Mouse (Mus musculus): ENCODE measurements around the gene Uqcr11.
A peak's percentile ranks its signal among the peaks of the same experiment; 100 is the strongest.

Gene Uqcr11

DNA sequence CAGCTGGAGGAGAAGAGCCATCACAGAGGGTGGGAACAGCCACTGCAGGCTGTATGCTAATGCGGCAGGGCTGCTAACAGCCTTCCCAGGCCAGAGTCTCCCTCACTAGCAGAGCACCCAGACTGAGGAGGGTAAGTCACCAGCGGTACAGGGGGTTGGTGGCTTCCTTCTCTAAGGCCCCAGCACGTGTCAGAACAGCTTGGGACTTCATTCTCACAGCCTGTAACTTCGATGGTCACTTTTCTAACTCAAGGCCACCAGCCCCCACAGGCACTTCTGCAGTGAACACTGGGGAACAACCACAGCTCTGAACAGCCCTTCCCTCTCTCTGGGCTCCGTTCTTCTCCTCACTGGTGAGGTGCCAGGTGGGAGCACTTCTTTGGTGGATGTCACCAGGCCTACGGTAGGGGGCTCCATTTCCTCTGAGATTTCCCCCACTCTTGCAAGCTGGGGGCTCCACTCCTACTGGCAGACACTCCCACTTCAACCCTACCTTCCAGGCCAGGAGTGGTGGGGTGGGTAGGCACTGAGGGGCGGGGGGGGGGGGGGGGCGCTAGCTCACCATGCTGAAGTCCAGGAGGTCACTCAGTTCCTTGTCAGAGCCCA is 23.8 kb upstream of the Uqcr11 start:
- DNase-seq, result no peak

DNA sequence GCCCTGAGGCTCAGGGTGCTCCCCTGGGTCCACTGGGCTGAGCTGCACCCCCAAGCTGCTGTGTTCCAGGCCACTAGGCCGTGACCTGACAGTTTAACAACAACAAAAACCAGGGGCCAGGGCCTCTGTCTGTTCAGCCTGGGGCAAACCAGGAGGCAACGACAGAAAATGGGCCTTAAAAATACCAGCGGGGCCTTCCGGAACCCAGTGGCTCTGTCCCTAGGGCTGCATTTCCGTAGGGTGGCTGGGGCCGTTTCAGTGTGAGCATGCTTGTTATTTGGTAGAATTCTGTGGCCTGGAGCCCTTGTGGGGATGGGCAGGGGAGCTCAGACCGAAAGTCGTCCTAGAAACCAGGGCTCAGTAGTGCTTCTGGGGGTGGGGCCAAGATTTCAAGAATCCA is 23.2 kb upstream of the Uqcr11 start:
- DNase-seq, result no peak

DNA sequence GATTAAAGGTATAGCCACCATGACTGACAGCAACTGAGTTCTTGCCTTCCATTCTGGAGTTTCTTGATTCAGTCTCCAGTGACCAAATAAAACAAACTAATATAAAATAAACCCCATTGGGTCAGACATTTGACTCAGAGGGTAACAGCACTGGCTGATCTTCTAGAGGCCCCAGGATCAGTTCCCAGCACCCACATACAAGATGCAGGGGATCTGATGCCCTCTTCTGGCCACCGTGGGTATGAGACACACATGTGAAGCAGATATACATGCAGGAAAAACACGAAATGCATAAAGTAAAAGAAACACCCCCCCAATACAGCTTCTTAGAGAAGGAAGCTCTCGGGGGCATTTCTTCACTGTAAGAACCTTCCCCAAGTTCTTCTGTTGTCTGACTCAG is 18.4 kb upstream of the Uqcr11 start:
- no peak for DNase-seq

DNA sequence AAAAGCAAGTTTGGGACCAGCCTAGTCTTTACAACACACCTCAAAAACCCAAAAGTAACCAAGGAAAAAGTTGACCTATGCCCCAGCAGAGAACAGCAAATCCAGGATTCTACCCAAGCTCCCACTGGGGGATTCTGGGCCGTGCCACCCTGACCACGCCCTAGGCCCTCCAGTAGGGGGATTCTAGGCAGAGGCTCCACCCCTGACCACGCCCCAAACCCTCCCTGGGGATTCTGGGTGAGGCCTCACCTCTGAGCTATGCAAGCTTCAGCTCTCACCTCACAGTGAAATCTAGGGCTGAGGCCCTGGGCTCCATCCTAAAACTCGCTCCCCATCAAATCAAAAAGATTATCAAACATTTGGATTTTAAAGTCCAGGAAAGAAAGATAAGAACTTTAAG is 16.9 kb upstream of the Uqcr11 start:
- no peak for DNase-seq

DNA sequence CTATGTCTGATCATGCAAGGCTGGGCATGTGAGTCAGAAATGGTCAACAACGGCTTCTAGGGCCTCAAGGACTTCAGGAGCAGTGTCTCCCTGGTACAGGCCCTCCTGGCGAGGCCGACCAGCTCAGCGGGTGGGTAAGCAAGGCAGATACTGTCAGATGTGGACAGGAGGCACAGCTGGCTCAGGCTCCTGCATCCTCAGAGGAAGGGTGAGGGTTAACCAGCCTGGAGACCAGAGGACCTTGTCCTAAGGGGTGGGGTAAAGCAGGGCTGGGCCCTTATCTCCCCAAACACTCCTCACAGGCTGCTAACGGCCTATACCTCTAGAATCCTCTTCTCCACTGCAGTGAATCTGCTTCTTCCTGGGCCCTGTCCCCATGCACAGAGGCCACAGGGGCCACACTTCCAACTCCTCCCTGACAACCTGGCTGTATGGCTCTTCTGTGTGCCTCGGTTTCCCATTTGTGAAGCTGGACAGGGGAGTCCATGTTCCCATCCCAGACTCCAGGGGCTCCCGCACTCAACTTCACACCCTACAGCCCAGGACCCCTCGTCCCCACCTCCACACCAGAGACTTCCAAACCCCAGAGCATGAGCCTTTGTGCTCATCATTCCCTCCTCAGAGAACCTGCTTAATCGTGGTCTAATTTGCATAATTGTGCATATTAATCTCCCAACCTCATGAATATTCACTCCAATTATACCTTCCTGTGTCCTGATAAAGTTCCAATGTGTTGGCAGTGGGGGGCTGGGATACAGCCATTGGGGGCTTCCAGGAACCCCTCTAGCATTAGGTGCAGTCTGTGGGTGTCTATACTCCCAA is 15.2 kb upstream of the Uqcr11 start:
- DNase-seq, result no peak

DNA sequence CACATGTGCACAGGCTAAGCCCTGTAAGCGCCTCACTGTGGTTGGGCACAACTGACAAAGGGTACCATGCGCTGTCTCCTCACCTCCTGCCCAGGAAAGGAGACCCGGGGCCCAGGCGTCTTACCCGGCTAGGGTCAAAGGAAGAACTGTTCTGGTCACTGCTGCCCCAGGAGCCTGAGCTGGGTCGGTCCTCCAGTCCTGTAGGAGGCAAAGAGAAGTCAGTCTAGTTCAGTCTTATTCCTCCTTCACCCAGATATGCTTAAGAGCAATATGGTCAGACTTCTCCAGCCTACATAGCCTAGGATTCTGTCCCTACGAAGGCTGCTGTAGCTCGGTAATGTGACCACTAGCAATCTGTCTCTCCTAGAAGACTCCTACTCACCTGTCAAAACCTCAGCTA is 14.6 kb upstream of the Uqcr11 start:
- no peak for DNase-seq

DNA sequence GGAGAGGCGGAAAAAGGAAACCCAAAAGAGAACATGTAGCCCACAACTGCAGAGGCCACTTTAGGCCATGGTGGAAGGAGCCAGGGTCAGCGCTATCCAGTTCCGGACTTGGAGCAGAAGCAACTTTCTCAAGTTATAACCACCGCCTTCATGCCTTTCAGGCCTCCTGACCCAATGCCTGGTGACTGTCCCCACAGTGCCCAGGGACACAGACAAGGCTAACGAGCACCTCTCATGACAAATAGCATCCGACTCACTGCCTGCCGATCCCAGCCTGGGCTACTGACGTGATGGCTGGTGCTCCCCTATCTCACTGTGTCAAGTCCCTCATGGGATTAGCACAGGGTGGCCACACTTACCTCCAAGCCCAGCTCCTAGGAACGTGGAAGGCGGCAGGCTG is 14.1 kb upstream of the Uqcr11 start:
- DNase-seq, result no peak

DNA sequence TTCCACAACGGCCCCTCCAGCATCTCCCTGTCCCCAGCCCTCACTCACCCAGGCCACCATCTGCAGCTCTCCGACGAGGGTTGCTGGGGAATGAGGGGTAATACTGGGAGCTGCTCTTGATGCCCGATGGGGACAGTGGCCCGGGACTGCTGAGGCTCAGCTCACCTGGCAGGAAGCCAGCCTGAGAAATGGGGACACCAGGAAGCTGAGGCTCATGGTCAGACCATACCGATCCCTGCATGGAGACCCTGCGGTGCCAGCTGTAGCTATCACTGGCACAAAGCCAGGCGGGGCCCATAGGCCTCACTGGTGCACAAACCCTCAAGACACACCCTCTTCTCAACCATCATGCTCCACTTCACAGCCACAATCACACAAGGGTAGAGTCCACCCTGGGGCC is 12.8 kb upstream of the Uqcr11 start:
- DNase-seq, result peak; percentile 48 to 59

DNA sequence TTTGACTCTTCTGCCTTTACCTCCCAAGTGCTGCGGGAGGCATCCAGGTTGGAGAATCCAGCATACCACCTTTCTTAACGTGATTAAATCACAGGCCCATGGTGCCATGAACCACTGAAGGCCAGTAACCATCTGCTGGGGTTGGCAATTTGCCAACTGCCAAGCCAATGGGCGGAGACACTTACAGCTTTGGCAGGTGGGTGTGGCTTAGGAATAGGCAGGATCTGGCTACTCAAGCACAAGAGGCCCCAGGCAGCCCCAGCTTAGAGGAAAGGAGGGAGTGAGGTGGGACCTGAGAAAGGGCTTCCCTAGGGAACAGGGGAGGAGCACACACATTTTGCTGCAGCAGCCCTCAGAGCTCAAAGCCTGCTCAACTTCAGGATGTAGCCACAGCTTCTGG is 11.7 kb upstream of the Uqcr11 start:
- DNase-seq, result peak; percentile 81

DNA sequence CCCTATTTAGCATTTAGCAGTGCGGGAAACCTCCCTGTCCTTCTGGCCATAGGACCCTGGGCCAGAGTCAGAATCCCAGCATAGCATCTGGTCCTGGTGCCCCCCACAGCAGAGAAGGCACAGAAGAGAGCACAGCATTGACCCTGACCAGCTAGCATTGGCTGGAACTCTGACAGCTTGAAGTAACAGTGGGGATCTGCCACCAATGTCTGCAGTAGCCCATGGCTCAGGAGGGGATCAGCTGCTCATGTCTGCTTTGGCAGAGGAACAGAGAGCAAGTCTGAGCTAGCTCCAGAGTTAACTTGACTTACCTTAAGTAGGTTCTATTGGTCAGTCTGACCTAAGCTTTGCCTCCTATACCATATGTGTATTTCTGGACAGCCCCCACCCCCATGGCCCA is 11.2 kb upstream of the Uqcr11 start:
- peak; percentile 34 to 37 for DNase-seq

DNA sequence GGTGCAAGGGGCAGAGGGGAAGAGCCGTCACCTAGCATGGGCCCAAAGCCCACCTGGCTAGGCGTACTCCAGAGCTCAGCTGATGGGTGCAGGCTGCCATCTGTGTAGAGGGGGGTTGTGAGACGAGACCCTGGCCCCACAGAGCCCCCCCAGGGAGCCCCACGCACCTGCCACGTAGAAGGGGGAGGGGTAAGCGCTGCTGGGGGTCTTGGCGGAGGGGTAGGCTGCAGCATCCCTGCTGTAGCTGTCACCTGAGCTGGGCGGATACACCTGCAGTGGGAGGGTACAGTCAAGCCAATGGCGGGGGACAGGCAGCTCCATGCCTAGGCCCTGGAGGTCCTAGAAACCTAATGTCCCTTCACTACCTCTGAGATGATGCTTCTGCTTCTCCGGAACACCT is 10.7 kb upstream of the Uqcr11 start:
- peak; percentile 21 to 40 for DNase-seq

DNA sequence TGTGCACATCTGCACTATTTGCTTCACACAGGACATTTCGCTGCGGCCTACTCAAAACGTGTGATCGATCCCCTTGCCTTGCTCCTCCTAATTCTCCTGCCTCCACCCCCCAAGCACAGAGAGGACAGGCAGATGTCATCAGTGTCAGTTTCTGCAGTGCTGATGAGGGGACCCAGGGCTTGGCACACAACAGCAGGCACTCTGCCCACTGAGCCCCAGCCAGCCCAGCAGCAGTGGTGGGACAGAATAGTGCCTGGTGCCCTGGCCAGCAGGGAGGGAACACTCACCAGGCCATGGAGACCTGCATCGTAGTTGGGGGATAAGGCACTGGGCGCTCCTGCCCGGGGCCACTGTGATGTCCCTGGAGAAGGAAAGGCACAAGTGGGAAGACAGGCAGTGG is 8.9 kb upstream of the Uqcr11 start:
- DNase-seq, result no peak

DNA sequence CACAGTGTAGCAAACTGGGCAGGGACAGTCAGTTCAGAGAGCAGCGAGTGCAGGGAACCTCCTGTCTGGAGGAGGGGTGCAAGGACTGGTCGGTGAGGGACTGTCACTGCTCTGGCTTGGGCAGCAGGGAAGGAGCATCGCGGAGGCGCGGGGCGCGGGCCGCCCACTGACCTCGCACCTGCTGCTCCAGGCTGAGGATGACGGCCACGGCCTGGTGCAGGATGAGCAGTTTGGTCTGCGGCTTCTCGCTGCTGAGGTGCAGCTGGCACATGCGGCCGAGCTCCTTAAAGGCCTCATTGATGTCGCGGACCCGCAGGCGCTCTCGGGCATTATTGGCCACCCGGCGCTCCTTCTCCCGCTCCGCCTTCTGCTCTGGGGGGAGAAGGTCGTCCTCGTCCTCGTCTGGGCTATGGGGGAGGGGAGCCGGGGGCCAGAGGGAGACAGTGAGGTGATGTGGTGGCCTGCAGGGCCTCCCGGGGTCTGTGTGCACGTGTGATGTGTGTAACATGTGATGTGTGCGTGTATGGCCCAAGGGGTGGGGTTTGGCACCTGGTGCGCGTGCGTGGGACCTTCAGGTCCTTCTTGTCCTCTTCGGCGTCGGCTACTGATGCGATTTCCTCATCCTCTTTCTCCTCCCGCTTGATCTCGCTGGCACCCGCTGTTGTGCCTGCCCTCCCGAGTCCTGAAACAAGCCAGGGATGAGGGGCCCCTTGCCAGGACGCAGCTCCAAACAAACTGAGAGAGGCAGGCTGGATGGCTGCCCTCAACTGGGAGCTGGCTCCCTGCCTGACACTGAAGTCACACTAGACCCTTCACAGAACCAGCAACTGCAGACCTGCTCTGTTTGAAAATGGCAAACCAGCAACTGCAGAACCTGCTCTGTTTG is 6.3 kb upstream of the Uqcr11 start:
- DNase-seq, result peak; percentile 80 to 84

DNA sequence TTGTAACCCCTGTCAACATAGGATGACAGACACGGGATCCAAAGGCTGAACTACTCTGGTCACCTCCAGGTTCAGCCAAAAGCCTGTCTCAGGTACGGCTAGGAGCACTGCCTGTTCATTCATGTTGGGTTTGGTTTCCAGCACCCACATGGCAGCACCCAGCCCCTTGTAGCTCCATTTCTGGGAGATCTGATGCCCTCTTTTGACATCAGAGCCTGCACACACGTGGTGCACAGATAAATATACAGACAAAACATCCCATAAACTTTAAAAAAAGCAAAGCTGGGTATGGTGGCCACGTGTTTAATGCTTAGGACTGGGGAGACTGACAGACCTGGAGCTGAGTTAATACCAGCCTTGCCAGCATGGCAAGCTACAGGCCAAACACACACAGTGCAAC is 1.3 kb upstream of the Uqcr11 start:
- no peak for DNase-seq

DNA sequence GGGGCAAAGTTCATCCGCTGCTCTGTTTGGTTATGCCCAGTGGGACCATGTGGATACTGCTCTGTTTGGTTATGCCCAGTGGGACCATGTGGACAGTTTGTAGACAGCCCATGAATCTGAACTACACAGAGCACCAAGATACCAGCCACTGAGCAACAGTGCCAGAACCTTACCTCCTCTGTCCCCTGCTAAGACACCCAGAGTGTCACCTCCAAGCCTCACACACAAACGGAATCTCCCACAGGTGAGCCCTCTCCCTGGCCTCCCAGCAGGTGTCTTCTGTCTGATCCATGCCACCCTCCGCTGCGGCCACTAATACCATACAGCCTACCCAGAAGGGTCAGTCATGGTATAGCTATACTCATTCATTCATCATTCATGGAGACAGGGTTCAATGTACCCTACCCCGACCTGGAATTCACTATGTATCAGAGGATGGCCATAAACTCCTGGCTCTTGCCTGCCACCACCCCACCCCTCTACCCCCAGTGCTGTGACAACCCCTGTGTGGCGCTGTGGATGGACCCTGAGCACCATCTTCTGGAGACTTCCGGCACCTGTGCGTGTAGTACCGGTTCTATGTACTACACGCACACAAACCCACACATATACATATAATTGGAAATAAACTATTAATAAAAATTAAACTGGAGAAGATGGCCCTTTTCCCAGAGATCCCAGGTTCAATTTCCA is 1.0 kb downstream of the Uqcr11 start:
- no peak for DNase-seq

DNA sequence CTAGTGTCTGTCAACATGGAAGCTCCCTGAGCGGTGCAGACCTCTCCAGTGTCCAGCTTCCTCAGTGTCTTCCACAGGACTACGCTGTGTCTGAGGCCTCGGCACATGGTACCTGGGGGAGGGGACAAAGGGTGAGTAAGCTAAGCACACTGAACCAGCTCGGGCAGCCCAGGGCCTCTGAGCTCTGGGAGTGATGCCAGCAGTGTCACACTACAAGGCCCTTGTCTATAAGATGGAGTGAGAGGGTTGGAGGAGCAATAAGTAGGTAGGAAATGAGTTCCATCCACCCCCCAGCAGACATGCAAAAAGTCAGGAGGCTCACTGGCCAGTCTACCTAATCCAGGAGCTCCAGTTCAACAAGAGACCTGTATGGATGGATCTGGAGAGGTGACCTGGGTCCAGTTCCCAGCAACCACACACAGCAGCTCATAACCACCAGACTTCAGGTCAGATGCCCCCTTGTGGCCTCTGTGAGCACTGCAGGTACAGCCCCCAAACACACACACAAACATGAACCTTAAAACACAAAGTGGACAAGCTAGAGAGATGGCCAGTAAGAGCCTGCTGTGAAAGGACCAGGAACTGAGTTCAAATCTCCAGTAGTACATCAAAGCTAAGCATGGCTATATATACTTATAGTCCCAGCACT is 3.5 kb downstream of the Uqcr11 start:
- no peak for DNase-seq

DNA sequence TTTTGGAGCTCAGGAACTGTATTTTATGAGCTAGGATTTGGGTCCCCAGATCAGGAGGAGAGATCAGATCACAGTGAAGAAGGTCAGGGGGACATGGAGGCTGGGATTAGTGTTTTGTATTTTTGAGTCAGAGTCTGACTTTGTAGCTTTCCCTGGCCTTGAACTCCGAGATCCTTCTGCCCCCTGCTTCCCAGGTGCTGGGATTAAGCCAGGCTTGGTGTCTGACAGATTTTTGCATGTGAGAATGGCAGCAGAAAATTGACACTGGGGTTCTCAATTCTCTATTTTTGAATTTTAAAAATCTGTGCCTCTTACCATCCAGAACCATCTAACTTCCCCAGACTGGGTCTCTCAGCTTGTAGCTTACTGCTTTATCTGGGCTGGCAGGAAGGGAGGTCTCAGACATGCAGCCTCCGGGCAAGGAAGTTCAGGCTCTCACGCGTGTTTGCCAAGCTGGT is 5.9 kb downstream of the Uqcr11 start:
- no peak for DNase-seq

DNA sequence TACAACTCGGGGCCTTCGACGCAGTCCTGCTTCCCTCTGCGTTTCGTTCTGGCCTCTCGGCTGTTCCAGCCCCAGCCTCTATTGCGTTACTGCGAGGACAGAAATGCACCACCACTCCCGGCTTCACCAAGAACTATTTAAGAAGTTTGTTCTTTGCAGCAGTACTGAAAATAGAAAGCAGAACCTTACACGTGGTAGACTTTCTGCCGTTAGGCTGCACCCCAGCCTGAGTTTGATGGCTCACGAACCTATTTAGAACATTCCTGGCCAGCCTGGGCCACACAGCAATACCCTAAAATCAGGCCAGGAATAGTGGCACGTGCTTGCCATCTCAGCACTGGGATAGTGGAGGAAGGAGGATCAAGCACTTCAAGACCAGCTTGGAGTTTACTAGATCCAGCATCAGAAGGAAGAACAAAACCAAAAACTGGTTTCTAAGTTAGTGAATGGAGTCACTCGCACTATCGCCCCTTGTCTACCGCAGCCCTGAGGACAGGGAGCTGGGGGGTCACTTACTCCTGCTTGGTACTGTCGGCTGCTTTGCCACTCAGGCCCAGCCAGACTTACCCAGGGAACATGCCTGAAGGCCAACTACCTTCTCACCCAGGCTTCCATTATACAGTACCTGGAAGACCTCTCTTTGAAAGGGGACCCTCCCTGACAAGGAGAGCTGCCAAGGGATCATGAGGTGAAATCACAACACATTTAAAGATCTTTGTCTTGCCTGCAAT is 6.5 kb downstream of the Uqcr11 start:
- DNase-seq, result no peak

DNA sequence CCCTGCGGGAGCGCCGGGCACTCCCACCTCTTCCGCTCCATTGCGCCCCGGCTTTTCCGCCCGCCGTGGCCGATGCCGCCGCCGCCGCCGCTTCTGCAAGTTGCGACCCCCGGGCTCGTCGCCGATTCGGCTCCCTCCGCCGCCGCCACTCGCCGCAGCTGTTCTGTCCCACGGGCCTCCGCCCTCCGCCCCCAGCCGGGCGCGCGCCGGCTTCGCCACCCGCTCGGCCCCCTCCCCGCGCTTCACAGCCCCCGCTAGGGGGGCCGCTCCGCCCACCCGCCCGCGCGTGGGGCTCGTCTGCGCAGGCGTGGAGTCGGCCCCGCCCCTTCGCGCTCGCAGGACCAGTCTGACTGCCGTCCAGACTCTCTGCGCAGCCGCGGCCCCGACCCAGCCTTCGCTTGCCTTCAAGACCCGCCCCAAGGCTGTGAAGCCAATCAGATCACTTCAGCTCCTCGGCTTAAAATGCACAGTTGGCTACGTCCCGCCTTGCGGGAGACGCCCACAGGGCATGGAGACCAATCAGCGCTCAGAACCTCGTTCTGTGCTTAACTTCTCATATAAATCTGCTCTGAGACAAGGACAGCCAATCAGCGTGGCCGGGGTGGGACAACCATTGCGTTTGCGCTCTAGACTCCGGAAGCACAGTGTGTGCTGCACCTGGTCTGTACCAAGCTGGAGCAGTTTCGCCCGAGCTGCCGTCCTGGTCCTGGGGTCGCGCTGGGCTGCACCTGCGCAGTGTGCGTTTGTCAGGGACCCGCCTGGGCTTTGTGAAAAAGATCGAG is 7.2 kb downstream of the Uqcr11 start, which contains the start of gene Mbd3:
Mbd3 (minus strand) TSS at position 360 of the 782 bp plus-strand sequence.
- peak; percentile 100 for DNase-seq

DNA sequence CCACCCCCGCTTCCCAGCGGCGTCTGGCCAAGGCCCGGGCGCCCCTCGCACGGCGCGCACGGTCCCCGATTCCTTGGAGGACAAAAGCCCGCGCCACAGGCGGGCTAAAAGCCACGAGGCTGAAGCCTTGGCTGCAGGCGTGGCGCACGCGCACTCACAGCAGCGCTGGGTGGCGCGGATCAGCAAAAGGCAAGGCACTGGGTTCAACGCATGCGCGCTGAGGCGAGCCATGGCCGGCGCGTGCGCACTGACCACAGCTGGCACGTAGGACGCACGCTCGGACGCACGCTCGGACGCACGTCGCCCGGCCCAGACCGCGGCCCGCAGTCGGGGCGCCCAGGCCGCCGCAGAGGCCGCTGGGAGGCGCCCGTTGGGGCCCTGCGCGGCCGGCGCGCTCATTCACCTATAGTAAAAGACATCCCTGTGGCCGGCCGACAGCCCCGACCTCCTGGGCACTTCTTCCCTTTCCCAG is 7.9 kb downstream of the Uqcr11 start:
- DNase-seq, result peak; percentile 97 to 100

DNA sequence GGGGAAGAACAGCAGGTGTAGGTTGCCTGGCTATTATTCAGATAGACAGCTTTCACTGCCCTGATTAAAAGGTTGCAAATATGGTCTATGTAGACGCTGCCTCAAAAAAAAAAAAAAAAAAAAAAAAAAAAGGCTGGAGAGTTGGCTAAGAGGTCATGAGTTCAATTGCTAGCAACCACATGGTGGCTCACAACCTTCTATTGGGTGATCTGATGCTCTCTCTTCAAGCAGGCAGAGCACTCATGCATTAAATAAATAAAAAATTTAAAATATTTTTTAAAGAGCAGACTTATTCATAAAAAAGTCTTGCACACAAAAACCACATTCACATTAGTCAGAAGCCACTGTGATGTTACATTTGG is 8.5 kb downstream of the Uqcr11 start:
- no peak for DNase-seq
